Mouse (Mus musculus) liver, adult 2 months (tissue): ENCODE measurements around the gene Catsperg1.

Source experiments
- CTCF ChIP-seq: fragments of 200-500 bp; IDR thresholded peaks from 2 replicates; pipeline ENCODE4 v1.5.1; 2011; ENCODE audit warnings: low read depth, low read length, control low read depth
- POLR2A ChIP-seq: fragments of 200-500 bp; IDR thresholded peaks from 2 replicates; pipeline ENCODE4 v1.6.1; 2011; ENCODE audit warnings: low read length, control low read depth; ENCODE audit not compliant: insufficient read depth; ENCODE audit errors: extremely low read depth

- TF ChIP-seq CTCF = no peak
- no peak for TF ChIP-seq POLR2A
Measured at GRCm38 (mm10) chr7:29212199-29212765, 1.6 kb downstream of the Catsperg1 start.
